Mouse (Mus musculus): ENCODE data around the gene 9530053A07Rik.

9530053A07Rik gene

DNA sequence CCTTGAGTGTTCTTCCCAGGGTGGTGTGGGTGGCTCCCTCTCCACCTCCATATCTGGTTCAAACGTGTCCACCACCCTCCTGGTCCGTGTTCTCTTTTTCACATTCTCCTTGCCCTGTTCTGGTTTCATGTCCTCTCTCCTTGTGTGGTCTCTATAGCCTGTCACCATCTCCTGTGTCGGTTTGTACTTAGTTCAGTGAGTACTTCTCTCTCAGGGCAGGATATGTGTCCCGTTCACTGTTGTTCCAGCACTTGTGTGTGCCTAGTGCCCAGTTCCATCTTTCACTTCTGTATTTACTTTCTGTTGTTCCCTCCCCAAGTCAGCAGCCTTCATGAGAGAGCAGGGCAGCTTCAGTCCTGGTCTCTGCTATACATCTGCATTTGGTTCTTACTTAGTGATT, 46.1 kb downstream of the 9530053A07Rik start:
- DNase-seq (ENCODE audit: low spot score), result no peak

GRCm38 (mm10) chr7:28179228-28179627, 50.0 kb downstream of the 9530053A07Rik start, which contains the start of gene Dyrk1b:
Gene Dyrk1b (plus strand): TSS chr7:28179469.
- DNase-seq (ENCODE audit: low spot score), result peak; percentile 98

DNA sequence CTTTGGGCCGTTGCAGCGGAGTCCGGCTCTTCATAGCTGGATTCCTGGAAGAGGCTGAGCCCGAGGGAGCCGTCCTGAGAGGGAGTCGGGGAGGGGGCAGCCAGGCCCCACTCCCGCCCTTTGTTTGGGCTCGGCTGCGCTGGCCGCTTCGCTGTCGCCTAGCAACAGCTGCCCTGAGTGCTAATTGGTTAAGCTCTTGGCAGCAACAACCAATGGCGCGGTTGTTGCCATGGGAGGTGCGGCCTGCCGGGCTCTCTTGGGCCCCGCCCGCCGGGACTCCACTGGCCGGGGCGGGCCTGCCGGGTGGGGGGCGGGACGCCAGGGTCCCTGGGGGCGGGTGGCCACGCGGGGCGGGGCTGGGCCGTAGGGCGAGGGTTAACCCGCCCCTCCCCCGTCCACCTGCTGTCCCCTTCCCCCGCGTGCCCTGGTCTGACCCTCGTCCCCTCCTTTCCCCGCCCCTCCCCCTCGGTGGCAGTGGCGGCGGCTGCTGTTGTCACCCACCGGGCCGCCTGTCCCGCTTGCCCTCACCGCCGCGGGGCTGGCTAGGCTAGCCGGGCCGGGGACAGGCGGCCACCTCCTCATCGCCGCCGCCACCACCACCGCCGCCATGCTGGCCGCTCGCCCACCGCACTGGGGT, 50.6 kb downstream of the 9530053A07Rik start:
- peak; percentile 96 for DNase-seq (ENCODE audit: low spot score)

DNA sequence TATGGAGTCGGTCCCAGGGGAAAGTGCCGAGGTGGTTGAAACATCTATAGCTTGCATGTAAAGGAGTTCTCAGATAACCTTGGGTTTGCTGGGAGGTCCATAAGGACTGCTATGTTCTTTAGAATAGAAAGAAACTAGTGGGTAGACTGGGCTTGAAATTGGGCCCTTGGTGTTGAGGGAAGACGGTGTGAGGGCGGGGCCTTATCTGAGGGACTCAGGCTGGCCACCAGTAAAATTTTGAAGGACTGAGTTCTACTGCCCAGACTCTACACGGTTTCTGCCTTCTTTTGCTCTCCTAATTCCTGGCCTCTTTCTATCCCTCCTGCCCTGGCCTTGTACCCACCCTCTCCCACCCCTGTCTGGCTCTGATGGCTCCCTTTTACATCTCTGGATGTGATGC, 51.6 kb downstream of the 9530053A07Rik start:
- peak; percentile 20 for DNase-seq (ENCODE audit: low spot score)

DNA sequence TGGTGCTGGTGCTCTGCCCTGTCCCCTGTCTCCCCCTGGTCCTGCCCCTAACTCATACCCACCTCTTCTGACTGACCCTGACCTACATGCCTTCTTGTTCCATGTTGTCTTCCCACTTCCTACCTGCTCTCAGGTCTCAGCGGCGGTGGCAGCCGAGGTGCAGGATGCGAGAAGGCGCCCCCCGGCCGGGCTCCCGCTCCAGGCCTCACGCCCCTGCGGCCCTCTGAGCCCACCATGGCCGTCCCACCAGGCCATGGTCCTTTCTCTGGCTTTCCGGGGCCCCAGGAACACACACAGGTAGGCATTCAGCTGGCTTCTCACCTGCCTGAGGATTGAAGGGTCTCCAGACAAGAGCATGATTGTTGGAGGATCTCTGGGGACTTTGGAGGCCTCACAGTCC, 52.1 kb downstream of the 9530053A07Rik start:
- DNase-seq (ENCODE audit: low spot score), result no peak

GRCm38 (mm10) chr7:28182320-28182719, 53.1 kb downstream of the 9530053A07Rik start:
- no peak for DNase-seq (ENCODE audit: low spot score)

DNA sequence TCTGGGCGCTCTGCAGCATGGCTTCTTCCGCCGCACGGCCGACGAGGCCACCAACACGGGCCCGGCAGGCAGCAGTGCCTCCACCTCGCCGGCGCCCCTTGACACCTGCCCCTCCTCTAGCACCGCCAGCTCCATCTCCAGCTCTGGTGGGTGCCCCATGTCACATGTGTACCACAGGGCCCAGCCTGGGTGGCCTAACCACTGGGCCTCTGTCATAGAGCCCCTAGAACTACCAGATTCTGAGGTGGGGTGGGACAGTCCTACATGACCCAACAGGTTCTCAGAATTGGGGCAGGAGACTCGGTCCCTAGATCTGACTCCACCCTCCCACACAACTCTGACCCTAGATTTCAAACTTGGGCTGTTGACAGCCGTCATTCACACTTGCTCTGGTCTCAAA, 56.6 kb downstream of the 9530053A07Rik start:
- no peak for DNase-seq (ENCODE audit: low spot score)

GRCm38 (mm10) chr7:28186631-28187030, 57.4 kb downstream of the 9530053A07Rik start:
- DNase-seq (ENCODE audit: low spot score), result no peak

DNA sequence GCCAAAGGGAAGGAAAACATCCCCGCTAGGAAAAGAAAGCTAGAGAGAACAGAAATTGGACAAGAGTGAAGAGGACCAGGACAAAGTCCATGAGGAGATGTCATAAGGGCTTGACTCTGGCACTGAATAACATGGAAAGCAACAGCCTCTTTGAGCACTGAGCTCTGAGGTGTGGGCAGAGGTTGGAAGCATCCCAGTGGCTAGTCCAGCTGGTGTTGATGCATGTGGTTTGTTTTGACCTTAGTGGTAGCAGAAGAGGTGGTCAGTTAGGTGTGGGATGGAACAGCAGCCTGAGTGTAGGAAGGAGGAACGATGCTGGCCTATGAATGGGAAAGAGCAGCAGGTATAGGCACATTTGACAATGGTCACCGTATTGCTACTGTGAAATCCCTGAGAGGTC, 62.2 kb downstream of the 9530053A07Rik start:
- no peak for DNase-seq (ENCODE audit: low spot score)

GRCm38 (mm10) chr7:28191903-28192302, 62.6 kb downstream of the 9530053A07Rik start:
- no peak for DNase-seq (ENCODE audit: low spot score)

DNA sequence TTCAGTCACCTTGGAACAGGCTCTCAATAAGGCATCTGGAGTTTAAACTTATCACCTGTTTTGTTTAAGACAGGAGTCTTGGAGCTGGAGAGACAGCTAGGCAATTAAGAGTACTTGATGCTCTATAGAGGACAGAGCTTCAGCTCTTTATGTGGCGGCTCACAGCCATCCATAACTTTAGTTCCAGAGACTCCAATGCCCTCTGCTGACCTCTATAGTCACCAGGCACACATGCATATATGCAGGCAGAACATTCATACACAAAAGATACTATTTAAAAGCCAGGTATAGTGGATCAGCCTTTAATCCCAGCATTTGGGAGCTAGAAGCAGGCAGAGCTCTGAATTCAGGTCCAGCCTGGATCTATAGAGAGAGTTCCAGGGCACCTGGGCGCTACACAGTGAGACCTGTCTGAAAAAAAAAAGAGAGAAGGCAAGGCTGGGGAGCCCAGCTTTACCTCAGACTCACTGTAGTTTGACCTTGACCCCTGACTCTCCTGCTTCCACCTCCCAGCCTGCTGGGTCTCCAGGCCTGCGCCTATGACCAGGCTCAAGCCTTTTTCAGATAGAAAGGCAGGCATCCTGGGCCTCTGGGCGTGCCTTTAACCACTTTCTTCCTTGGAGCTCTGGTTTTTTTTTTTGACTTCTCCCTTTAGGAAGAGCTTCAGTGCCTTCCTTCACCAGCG, 66.3 kb downstream of the 9530053A07Rik start:
- DNase-seq (ENCODE audit: low spot score), result no peak

- no peak for DNase-seq (ENCODE audit: low spot score)
Observed at GRCm38 (mm10) chr7:28196528-28196927, 67.3 kb downstream of the 9530053A07Rik start.

DNA sequence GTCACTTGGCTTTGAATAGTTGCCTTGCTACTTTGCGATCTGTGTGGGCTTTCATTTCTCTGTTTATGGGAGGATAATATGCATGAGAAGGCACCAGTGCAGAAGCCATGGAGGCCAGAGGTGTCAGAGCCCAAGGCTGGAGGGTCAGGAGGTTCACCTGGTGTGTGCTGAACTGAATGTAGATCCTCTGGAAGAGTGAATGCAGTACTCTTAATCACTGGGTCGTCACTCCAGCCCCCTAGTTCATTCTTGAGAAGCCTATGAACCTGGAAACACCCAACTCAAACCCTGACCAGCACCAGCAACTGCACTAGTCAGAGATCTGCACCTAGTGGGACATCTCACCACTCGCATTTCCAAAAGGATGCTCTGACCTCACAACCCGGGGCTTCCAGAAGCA, 69.8 kb downstream of the 9530053A07Rik start:
- DNase-seq (ENCODE audit: low spot score), result no peak

DNA sequence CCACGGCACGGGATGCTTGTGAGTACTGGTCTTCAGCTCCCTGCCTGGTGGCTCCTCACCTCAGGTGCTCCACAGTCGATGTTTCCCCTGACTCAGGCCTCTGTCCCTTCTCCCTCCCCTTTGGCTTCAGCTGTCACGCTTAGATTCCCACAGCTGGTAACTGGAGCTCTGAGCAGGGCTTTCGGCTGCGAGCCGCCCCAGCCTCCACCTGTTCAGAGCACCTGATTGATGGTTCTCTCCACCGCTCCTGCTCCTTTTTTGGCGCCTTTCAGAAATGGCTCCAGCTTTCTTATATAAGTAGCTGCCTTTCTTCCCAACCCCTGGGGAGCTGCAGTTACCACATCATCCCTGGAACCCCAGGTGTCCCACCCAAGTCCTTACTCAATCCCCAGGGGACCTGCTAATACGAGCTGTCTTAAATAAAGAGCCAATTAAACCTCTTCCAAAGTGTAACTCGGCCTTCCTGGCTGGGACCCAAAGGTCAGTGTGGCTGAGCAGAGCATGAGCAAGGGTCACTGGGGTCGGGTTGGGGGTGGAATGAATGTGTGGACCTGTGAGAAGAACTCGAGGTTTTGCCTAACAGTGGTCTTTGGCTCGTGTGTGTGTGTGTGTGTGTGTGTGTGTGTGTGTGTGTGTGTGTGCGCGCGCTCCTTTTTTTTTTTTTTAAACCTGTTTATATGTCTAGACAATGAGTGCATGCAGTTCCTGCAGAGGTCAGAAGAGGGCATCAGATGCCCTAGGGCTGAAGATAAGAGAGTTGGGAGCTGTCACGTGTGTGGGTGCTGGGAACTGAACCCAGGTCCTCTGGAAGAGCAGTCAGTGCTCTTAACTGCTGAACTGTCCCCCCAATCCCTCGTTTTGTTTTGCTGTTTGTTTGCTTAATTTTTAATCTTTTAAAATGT, 74.2 kb downstream of the 9530053A07Rik start:
- no peak for DNase-seq (ENCODE audit: low spot score)

DNA sequence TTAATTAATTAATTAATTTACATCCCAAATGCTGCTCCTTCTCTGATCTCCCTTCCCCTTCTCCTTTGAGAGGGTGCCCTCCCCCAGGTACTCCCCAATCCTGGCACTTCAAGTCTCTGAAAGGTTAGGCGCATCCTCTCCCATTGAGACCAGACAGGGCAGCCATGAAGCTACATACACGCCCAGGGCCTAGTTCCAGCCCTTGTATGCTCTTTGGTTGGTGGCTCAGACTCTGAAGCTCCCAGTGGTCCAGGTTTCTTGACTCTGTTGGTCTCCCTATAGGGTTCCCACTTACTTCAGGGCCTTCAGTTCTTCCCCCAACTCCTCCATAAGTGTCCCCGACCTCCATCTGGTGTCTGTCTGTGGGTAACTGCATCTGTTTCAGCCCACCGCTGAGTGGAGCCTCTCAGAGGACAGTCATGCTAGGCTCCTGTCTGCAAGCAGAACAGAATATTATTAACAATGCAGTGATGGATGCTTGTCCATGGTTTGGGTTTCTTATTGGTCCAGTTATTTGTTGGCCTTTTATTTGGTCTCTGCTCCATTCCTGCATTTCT, 76.9 kb downstream of the 9530053A07Rik start:
- no peak for DNase-seq (ENCODE audit: low spot score)

- DNase-seq (ENCODE audit: low spot score), result no peak
Observed at GRCm38 (mm10) chr7:28208396-28208987, 79.2 kb downstream of the 9530053A07Rik start.

DNA sequence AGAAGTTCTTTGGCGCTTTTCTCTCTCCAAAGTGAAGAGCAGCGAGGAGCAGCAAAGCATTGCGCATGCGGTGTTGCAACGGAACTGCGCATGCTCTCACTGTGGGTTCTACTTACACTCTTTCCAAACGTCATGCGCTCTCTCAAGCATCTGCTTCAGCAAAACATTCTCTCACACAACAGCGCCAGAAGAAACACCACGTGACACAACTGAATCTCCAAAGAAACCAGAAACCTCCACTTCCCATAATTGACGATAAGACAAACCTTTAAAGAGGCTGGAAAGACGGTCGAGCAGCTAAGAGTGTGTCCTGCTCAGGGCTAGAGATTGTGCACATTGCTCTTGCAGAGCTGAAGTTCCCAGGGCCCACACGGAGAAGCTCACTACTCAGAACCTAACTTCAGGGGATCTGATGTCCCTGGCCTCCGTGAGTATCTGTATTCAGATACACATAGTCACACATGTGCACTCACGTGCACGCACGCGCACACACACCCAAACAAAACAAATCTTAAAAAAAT, 79.8 kb downstream of the 9530053A07Rik start:
- peak; percentile 84 for DNase-seq (ENCODE audit: low spot score)

GRCm38 (mm10) chr7:28210731-28211130, 81.5 kb downstream of the 9530053A07Rik start:
- no peak for DNase-seq (ENCODE audit: low spot score)

GRCm38 (mm10) chr7:28214142-28214541, 84.9 kb downstream of the 9530053A07Rik start:
- DNase-seq (ENCODE audit: low spot score), result peak; percentile 52
